Mouse (Mus musculus) mature B cell (primary cell): ENCODE measurements around the gene Muc3.

Experiments
- in situ Hi-C: fragments of 300-500 bp; cut with MboI; formaldehyde crosslinking; loops from 2 replicates; pipeline ENCODE4 v1.14.3; 2019

The Muc3 gene

DNA sequence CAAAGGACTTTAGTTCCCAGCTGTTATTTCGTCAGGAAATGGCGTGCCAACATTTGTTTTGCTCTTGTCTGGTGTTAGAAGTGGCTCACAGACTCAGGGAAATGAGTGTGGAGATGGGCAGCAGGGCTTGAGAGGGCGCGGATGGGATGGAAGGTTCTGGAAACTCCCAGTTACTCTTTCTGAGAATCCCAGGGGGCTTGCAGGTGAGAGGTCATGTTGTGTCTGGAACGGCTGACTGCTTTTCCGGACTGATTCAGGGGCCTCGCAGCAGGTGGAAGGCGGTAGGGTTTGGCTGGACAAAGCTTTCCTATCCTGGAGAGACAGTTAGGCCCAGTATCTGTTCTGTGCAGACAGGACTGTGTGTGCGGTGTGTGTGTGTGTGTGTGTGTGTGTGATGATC, 55.4 kb downstream of the Muc3 start:
- in situ Hi-C loops, result no loop called here

DNA sequence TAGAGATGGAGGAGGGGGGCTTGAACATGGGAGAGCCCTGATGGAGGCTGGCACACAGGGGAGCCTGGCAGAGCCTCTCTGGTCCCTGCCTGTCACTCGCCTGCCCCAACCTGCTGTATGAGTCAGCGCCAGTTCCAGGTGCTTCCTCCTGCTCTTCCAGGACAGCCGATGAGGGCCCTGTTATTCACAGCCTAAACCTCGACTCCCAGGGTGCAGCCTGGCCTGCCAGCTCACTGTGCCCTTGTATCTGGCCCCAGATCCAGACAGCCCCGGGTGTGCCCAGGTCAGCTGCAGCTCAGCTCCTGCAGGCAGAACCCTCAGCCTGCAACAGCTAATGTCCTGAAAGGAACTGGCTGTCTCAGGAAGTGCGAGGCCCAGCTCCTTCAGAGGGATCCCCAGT, 57.6 kb downstream of the Muc3 start:
- in situ Hi-C loops, result no loop called here

DNA sequence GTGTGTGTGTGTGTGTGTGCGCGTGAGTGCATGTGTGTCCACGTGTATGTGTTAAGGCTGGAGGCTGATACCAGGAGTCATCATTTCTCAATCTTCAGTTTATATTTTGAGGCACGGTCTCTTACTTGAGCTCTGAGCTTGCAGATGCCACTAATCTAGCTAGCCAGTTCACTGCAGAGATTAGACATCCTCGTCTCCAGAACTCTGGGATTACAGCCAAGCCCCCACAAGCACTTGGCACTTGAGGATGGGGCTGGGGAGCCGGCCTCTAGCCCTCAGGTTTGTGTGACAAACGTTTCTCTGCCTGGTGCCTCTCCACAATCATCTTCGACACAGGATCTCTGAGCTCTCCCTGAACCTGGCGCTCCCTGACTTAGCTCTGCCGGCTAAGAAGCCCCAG, 58.3 kb downstream of the Muc3 start:
- in situ Hi-C loops, result no loop called here

DNA sequence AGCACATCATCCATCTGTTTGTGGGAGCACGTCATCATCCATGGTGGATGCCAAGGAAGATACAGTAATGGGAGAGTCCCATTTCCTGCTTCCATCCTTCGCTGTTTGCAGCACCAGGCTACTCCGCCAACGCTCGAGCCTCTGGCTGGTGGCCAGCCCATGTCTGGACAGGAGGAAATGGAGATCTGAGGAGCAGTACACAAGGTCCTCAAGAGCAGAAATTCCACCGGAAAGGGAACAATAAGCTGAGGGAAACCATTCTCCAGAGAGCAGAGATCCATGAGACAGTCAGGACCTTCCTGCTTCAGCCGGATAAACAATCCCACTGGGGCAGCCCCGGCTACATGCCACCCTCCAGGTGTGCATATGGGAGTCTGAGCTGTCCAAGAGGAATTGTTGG, 61.7 kb downstream of the Muc3 start:
- in situ Hi-C loops, result no loop called here

DNA sequence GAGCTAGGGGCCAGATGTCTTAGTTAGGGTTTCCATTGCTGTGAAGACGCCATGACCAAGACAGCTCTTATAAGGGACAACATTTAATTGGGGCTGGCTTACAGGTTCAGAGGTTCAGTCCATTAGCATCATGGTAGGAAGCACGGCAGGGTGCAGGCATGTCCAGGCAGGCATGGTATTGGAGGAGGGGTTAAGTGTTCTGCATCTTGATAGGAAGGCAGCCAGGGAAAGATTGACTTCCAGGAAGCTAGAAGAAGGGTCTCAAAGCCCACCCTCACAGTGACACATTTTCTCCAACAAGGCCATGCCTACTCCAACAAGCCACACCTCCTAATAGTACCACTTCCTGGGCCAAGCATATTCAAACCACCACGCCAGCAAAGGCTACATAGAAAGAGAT, 63.4 kb downstream of the Muc3 start:
- in situ Hi-C loops, result no loop called here

DNA sequence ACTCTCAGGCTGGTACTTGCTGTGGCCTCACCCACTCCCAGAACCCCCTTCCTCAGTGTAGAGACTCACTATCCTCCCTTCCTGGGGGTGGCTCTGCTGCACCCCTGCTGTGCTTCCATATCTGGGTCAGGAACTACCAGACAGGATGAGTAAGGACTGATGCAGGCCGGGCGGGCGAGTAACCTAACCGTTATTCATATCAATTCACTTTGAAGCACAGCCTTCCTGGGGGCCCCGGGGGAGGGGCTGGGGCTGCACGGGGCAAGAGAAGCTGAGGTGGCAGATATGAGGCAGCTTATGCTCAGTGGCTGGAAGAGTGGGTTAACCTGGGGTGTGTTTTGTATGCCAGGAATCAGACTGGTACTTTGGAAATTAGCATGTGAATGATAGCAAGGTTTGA, 64.1 kb downstream of the Muc3 start:
- in situ Hi-C loops, result no loop called here
